Mouse (Mus musculus): ENCODE results near the gene Snai1.

Gene Snai1

DNA sequence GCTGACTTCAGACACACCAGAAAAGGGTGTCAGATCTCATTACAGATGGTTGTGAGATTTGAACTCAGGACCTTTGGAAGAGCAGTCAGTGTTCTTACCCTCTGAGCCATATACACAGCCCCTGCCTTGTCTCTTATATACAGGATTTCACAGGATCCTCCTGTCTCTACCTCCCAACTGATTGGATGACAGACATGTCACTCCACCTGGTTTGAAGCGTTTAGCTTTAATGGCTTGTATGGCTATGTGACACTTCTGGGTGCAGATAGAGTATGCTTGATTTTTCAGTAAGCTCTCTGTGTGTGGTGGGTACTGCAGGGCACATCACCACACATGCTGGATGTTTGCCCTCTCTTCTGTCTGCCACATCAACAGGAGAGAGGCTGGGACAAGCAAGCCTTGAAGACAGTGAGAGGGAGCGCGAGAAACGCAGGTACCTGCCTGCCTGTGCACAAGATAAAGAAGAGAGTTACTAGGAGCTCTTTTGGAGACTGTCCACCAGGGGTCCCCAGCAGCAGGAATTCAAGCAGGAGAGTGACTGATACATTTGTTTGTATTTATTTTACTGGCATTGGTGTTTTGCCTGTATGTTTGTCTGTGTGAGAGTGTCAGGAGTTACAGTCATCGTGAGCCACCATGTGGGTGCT is 18.3 kb upstream of the Snai1 start:
- DNase-seq = peak; percentile 72

GRCm38 (mm10) chr2:167528278-167528677 is 9.7 kb upstream of the Snai1 start:
- DNase-seq = peak; percentile 86

DNA sequence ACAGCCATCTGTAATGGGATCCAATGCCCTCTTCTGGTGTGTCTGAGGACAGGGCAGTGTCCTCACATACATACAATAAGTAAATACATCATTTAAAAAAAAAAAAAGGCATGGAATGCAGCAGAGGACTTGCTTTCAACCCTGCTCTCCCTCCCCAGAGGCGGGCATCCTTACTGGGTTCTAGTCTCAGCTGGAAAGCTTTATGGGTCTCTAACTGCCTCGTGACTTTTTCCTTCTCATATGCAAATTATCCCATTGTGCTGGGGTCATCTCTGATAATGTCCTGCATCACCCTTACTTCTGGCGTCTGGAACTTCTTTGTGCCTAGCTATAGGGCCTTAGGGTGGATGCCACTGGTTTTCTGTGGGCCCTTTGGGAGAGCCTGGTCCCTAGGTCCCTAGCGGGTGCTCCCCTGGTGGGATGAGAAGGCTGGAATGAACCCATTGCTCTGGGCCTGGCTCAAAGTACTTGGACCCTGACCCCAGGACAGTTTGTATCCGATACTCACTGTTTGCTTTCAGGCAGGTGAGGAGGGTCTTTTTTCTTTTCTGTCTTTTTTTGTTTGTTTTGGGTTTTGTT is 8.0 kb upstream of the Snai1 start:
- DNase-seq = no peak

GRCm38 (mm10) chr2:167530536-167530935 is 7.5 kb upstream of the Snai1 start:
- no peak for DNase-seq

DNA sequence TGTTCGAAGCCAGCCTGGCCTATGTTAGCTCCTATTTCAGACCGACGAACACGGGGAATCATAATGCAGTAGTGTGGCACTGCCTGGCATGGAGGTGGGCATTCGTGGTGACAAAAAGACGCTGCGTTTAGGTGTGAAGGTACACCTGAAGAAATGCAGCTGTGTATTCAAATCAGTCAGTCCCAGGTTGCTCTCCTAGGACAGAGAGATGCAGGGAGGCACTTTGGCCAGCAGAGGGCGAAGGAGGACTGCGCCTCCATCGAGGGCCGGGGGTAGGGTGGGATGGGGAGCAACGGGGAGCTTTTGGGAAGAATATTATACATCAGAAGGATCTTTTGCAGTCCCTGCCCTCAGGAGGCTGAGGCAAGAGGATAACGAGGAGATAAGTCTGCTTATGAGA is 5.9 kb upstream of the Snai1 start:
- DNase-seq = peak; percentile 87

DNA sequence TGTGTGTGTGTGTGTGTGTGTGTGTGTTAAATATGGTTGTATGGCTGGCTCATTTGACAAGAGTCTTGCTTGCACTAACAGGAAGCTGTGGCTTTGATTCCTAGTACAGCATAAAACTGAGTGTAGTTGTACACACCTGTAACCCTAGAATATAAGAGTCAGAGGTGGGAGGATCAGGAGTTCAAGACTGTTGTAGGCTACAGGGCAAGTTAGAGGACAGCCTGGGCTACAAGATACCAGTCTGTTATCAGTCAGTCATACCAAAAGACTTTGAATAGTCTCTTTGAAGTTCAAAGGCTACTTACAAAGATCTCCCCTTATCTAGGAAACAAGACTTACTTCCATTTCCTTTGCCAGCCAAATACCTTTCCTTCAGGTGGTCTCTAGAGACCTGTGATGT is 4.1 kb upstream of the Snai1 start:
- DNase-seq = no peak

DNA sequence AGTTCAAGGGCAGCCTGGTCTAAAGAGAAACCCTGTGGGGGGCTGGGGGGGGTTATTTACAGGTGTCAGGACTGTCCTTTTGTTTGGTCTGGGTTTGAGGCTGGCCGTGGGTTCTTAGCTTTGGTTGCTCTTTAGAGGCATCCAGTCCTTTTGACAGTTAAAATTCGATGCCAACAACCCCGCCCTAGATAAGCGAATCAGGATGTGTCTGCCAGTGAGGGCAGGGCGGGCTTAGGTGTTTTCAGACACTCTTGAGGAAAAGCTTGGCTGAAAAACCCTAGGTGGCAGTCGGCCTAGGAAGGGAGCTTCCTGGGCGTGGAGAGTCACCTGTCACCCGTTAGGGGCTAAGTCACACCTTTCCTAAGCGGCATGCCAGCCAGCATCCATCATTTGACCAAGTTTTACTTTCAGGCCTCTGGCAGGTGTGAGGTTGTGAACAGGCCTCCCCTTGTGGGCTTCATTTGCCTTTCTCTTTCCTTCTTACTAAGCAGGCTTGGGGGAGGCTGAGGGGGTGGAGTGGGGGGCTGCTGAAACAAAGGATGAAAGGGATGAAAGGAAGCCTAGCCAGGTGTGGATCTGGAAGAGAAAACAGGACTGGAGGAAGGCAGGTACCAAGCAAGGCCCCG is 1.6 kb upstream of the Snai1 start:
- DNase-seq = peak; percentile 21

GRCm38 (mm10) chr2:167538671-167539306 is 794 bp downstream of the Snai1 start:
- no peak for DNase-seq

GRCm38 (mm10) chr2:167539536-167540476 is 1.8 kb downstream of the Snai1 start:
- no peak for DNase-seq

- no peak for DNase-seq
These were observed 2.6 kb downstream of the Snai1 start for GRCm38 (mm10) chr2:167540477-167541110.

GRCm38 (mm10) chr2:167541324-167541723 is 3.3 kb downstream of the Snai1 start:
- no peak for DNase-seq

DNA sequence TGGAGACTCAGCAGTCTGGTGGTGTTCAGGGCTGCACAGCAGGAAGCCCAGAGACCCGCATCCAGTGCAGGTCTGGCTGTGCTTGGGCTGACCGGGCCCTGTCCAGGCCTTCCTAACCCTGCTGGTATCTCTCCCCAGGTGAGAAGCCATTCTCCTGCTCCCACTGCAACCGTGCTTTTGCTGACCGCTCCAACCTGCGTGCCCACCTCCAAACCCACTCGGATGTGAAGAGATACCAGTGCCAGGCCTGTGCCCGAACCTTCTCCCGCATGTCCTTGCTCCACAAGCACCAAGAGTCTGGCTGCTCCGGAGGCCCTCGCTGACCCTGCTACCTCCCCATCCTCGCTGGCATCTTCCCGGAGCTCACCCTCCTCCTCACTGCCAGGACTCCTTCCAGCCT is 3.8 kb downstream of the Snai1 start:
- DNase-seq = no peak

DNA sequence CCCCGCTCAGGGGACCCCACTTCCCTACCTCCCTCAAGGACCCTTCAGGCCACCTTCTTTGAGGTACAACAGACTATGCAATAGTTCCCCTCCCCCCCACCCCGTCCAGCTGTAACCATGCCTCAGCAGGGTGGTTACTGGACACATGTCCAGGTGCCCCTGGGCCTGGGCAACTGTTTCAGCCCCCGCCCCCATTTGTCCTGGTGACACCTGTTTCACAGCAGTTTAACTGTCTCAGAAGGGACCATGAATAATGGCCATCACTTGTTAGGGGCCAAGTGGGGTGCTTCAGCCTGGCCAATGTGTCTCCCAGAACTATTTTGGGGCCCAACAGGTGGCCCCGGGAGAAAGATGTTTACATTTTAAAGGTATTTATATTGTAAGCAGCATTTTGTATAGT is 4.4 kb downstream of the Snai1 start:
- no peak for DNase-seq

DNA sequence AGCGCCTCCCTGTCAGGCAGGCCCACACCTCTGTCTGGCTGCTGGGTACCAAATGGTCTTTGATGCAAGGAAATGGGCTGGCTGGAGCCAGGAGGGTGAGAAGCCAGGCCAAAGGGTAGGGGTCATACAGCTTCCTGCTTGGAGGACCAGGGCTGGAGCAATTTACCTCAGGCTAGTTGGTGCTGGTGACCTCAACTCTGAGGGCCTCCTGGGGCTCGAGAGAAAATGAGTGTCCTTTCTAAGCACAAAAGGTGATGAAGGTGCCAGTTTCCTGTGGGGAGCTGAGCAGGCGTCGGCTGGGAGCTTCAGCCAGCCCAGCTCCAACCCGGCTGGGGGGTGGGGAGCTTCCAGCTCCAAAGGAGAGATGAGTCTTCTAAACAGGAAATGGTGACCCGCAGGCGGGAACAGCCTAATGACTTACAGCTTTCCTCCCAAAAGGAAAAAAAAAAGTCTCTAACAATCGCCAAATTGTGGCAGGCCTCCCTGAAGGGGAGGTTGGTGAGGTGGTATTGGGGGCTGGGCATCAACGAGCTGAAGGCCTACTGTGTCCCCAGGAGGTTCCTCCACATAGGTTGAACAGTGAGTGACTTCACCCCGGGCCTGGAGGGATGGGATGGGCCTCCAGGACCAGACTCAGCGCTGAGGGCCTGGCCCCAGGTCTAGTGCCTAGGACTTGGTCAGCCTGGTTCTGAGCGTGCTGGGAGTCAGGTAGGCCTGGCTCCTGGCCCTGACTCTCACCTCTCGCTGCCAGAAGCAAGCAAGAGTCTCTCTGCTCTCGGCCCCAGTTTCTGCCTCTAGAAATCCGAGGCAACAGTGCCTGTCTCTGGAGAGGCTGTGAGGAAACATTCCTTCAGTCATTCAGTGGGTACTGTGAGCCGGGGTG is 5.4 kb downstream of the Snai1 start:
- DNase-seq = no peak

- no peak for DNase-seq
These were observed 6.0 kb downstream of the Snai1 start for GRCm38 (mm10) chr2:167544004-167544356.

GRCm38 (mm10) chr2:167544456-167544855 is 6.5 kb downstream of the Snai1 start:
- no peak for DNase-seq

DNA sequence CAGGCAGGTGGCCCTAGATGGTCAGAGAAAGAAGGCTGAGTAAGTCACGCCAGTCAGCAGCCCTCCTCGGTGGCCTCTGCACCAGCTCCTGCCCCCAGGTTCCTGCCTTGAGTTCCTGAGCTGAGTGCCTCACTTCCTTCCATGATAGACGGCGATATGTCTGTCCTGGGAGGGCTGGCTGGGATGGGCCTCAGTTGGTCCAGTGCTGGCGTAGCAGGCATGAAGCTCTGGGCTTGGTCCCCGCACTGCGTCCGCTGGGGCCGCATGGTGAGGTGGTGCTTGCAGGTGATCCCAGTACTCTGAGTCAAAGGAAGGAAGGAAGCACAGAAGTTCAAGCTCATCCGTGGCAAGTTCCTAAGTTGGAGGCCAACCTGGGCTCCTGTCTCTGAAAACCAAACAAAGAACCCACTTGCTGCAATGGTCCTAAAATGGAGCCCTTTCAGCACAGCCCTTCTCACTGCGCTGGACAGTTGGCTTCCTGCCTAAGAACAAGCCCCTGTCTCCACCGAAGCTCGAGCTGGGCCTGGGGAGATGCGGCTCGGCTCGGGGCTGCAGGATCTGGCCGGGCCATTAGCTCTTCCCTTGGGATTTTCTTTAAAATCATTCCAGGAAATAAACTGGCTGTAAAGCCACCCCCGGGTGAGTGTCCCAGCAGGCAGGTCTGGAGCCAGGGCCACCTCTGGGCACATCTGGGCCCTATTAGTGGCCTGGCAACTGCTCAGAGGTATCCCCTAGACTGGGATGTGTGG is 8.6 kb downstream of the Snai1 start:
- DNase-seq = no peak

DNA sequence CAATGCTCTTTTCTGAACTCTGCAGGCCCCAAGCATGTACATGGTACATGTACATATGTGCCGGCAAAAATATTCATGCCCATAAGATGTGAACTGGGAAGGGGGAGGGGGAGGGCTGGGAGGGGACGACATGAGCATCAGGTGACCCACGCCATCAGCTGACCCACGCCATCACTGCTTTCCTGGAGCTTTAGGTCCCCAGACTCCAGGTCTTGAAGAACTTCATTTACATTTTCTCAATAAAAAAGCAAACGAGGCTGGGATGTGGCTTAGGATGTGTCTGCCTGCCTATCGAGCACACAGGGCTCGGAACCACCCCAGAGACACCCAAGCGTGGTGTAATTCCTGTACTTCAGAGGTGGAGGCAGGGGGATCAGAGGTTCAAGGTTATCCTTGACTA is 9.4 kb downstream of the Snai1 start:
- no peak for DNase-seq

DNA sequence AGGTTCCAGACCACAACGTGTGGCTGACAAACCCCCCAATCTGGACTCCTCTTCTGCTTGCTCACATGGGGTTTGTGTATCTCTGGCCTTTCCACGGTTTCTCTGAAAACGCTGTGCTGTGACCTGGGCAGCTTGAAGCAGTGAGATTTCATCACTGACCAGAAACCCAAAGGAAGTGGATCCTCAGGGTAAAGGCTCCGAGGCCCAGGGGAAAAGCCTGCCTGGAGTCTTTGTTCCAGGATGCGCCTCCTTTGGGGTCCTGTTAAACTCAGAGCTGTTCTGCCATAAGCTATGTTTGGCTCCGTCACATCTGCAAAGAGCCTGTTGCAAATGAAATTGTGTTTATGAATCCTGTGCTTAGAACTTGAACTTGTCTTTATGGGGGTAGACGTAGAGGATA is 11.0 kb downstream of the Snai1 start:
- DNase-seq = no peak

GRCm38 (mm10) chr2:167550341-167550854 is 12.4 kb downstream of the Snai1 start:
- DNase-seq = no peak

Data from thymus, postnatal 4 days (tissue).